Mouse (Mus musculus) neural tube, embryonic 13.5 days (tissue): ENCODE measurements around the gene Gpc6. TPM values are rescaled to one million over a fixed set of nuclear protein-coding genes. Genes with fewer than 3 reads are reported as not detected.

ENCODE experiments used
- ATAC-seq: fragments of 200-750 bp; cut with Nextera tagmentation; 2 replicates; pipeline ENCODE4 v1.8.0; 2017; ENCODE audit warnings: low read depth, mild to moderate bottlenecking, moderate TSS enrichment, moderate library complexity
- H3K27ac ChIP-seq: fragments of 300-500 bp; sonication (generic); replicated peaks from 2 replicates; pipeline ENCODE4 v1.5.1; 2015; ENCODE audit warnings: moderate library complexity, mild to moderate bottlenecking, inconsistent platforms
- H3K27me3 ChIP-seq: fragments of 300-500 bp; sonication (generic); 2 replicates; pipeline ENCODE4 v1.6.1; 2015; ENCODE audit warnings: mild to moderate bottlenecking, inconsistent platforms
- H3K36me3 ChIP-seq: fragments of 300-500 bp; sonication (generic); 2 replicates; pipeline ENCODE4 v1.6.1; 2015; ENCODE audit warnings: mild to moderate bottlenecking, inconsistent platforms
- H3K4me1 ChIP-seq: fragments of 300-500 bp; sonication (generic); replicated peaks from 2 replicates; pipeline ENCODE4 v1.6.1; 2015; ENCODE audit warnings: inconsistent platforms
- H3K4me2 ChIP-seq: fragments of 300-500 bp; sonication (generic); 2 replicates; pipeline ENCODE4 v1.6.1; 2015; ENCODE audit warnings: inconsistent platforms, mild to moderate bottlenecking, moderate library complexity
- H3K4me3 ChIP-seq: fragments of 300-500 bp; sonication (generic); 2 replicates; pipeline ENCODE4 v1.5.1; 2015; ENCODE audit warnings: mild to moderate bottlenecking, inconsistent platforms
- H3K9ac ChIP-seq: fragments of 300-500 bp; sonication (generic); 2 replicates; pipeline ENCODE4 v1.6.1; 2015; ENCODE audit warnings: moderate library complexity, mild to moderate bottlenecking, inconsistent platforms
- H3K9me3 ChIP-seq: fragments of 300-500 bp; sonication (generic); 2 replicates; pipeline ENCODE4 v1.6.1; 2016; ENCODE audit warnings: inconsistent platforms
- WGBS: fragments of 180-500 bp; shearing (Covaris S2); methylation state at CpG from one replicate; pipeline ENCODE4 v1.1.7; 2015; 5-methylcytosine and 5-hydroxymethylcytosine counted together
- polyA plus RNA-seq: library from polyadenylated mRNA; unstranded; fragments of >200 nt; fragmentation: Nextera tagmentation; extraction: Ambion mirVana; gene quantifications from 2 replicates; pipeline ENCODE4 v1.2.1, GENCODE M21; 2015

The Gpc6 gene
- polyA plus RNA-seq, 1 experiment from 2014 or later: 22.1 TPM

DNA sequence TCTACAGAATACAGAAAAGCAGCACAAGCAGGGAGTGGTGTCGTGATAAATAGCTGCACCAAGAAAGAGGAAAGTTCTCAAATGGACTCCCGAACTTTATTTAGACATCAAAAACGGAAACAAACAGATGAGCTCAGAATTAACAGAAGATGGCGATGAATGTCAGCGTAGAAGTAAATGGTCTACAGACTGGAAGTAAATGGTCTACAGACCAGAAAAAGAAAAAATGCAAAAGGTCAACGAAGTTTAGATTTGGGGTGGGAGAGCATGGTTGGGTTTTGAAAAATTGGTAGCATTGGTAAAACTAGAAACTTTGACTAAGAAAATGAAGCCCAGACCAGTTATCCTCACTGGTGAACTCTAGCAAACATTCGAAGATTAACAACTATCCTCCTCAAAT, 748.4 kb downstream of the Gpc6 start:
- no peak overlapping the region for H3K9ac ChIP-seq
- 91% methylated on average over 7 of the region's 7 CpGs for WGBS
- H3K9me3 ChIP-seq: no peaks in the 10 kb centered on the region
- H3K27ac ChIP-seq: no peak overlapping the region
- no peaks in the 10 kb centered on the region for H3K27me3 ChIP-seq
- no peaks in the 10 kb centered on the region for H3K4me1 ChIP-seq
- no peak for ATAC-seq
- no peak overlapping the region for H3K4me3 ChIP-seq
- H3K4me2 ChIP-seq: no peak overlapping the region
- no peaks in the 10 kb centered on the region for H3K36me3 ChIP-seq

DNA sequence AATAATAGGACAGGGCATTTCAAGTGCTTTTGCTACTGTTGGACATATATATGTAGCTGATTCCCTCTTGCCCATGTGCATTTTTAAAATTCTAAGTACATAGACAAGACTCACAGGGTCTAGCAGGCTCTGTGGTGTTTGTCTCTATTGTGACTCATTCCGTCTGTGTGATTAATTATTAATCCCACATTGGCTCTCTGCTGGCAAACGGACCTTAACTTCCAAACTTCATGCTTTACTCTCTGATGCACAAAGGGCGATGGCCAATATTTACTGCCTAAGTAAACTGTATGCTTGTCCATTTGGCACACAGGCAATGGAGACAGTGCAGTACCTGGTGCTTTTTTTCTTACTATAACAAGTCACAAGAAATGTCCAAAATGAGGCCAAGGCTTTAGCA, 749.4 kb downstream of the Gpc6 start:
- WGBS: 58% methylated on average over 3 of the region's 3 CpGs
- H3K27me3 ChIP-seq: no peaks in the 10 kb centered on the region
- H3K9ac ChIP-seq: no peak overlapping the region
- ATAC-seq: no peak
- no peaks in the 10 kb centered on the region for H3K9me3 ChIP-seq
- H3K4me3 ChIP-seq: no peak overlapping the region
- H3K36me3 ChIP-seq: no peaks in the 10 kb centered on the region
- no peak overlapping the region for H3K4me2 ChIP-seq
- no peak overlapping the region for H3K27ac ChIP-seq
- no peaks in the 10 kb centered on the region for H3K4me1 ChIP-seq

DNA sequence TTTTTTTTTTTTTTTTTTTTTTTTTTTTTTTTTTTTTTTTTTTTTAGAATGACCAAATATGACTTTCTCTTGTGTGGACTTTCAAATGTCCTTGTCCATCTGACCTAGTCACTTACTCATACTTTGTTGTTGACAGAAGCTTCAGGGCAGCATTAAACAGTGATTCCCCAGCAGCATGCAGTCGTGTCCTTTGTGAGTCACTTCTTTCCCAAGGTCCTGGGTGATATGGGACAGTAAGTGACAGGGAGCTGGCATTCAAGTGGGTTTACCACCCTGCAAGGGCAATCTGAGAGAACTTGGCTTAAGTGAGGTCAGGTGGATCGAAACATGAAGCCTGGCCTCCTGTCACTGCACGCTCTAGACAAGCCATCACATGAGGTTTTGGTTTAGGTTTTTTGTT, 754.8 kb downstream of the Gpc6 start:
- Histone ChIP-seq H3K4me2 (no peak overlapping the region), H3K4me1 (peaks cover 15% of the 10 kb centered on the region), H3K4me3 (no peak overlapping the region), H3K9me3 (no peaks in the 10 kb centered on the region), H3K9ac (no peak overlapping the region), H3K36me3 (no peaks in the 10 kb centered on the region), H3K27me3 (no peaks in the 10 kb centered on the region), H3K27ac (no peak overlapping the region)
- no peak for ATAC-seq
- 93% methylated on average over 3 of the region's 3 CpGs for WGBS

DNA sequence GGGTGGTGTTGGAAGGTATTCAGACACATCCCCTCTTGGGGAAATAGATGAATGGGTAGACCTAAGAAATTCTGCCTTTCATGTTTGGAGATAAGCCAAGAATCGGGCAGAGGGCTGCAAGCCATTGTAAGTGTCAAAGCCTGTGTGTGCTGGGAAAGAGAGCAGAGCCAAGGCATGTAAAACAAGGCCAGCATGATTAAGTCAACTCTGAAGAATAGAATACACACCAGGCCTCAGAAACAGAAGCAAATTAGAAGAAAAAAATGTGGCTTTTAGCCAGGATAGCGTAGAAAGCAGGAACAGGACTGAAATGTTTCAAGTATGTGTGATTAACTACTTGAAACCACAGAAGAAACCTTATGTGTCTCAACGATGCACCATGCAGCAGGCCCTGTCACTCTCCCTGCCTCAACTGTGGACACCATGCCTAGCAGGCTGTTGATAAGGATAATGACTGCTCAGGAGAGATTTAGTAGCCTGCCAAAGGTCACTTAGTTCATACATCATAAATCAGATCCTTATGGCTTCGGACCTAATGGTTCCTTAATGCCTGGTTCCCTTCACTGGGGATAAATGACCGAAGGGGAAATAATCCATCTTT, 756.3 kb downstream of the Gpc6 start:
- H3K36me3 ChIP-seq: no peaks in the 10 kb centered on the region
- H3K27ac ChIP-seq: no peak overlapping the region
- 40% methylated on average over 5 of the region's 5 CpGs for WGBS
- no peaks in the 10 kb centered on the region for H3K9me3 ChIP-seq
- peak; percentile 77 for ATAC-seq
- H3K9ac ChIP-seq: no peak overlapping the region
- H3K4me2 ChIP-seq: no peak overlapping the region
- H3K27me3 ChIP-seq: no peaks in the 10 kb centered on the region
- H3K4me1 ChIP-seq: peaks cover 15% of the 10 kb centered on the region
- no peak overlapping the region for H3K4me3 ChIP-seq

DNA sequence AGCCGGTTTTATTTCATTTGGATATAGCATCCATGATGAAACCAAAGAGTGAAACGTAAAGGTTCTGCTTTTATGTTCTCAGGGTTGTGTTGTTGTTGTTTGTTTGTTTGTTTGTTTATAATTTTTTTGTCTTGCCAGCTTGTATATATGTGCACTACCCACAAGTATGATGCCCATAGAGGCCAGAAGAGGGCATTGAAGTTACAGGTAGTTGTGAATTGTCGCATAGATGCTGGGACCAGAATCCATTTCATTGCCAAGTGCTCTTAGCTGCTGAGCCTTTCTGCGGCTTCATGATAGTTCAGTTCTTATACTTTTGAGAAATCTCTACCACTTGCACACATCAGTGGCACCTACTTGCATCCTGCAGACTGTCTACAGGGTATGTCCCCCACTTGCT, 758.0 kb downstream of the Gpc6 start:
- Histone ChIP-seq H3K36me3 (no peaks in the 10 kb centered on the region), H3K27me3 (no peaks in the 10 kb centered on the region), H3K9ac (no peak overlapping the region), H3K9me3 (no peaks in the 10 kb centered on the region), H3K4me1 (peaks cover 15% of the 10 kb centered on the region), H3K4me3 (no peak overlapping the region), H3K27ac (no peak overlapping the region), H3K4me2 (no peak overlapping the region)
- WGBS: 95% methylated on average over 4 of the region's 4 CpGs
- ATAC-seq: no peak

DNA sequence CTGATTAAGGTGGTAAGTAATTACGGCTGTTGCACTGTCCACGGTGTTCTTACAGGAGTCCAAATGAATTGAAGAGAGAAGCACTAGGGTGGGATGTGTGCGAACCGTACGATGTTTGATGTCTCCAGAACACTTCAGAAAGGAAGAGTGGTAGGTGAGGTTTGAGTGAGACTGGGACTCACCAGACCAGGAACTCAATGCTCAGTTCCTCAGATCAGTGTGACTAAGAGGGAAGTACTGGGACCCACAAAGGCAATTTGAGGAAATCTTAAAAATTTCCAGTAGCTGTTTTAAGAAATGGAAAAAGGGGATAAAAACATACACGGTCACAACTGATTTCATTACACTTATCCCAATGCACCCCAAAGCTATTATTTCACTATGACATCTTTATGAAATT, 764.7 kb downstream of the Gpc6 start:
- H3K4me2 ChIP-seq: no peak overlapping the region
- no peak overlapping the region for H3K9ac ChIP-seq
- no peaks in the 10 kb centered on the region for H3K27me3 ChIP-seq
- ATAC-seq: no peak
- peaks cover 12% of the 10 kb centered on the region for H3K4me1 ChIP-seq
- no peaks in the 10 kb centered on the region for H3K36me3 ChIP-seq
- no peaks in the 10 kb centered on the region for H3K9me3 ChIP-seq
- no peak overlapping the region for H3K4me3 ChIP-seq
- H3K27ac ChIP-seq: no peak overlapping the region
- WGBS: 82% methylated on average over 6 of the region's 6 CpGs

DNA sequence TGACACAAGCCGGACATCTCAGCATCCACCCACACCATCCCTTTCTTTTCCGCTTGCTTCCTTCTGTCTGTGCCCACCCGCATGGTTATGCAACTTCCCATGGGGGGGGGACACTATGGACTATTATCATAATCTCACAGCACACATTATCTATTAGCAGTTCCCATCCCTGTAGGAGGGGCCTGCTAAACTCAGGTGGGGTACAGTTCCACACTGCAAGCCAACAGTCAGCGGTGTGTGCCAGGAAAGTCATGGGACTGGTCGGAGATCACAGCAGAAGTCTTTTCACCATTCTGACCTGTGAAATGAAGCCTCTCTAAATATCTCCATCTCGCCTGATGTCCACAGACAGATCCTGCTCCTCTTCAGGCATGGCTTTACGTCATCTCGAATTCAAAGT, 770.5 kb downstream of the Gpc6 start:
- no peak overlapping the region for H3K4me3 ChIP-seq
- WGBS: 90% methylated on average over 8 of the region's 8 CpGs
- no peak overlapping the region for H3K9ac ChIP-seq
- no peak for ATAC-seq
- H3K4me2 ChIP-seq: no peak overlapping the region
- no peaks in the 10 kb centered on the region for H3K36me3 ChIP-seq
- H3K27ac ChIP-seq: no peak overlapping the region
- no peaks in the 10 kb centered on the region; the same call in 1 of the 2 replicates for H3K4me1 ChIP-seq
- no peaks in the 10 kb centered on the region for H3K9me3 ChIP-seq
- H3K27me3 ChIP-seq: no peaks in the 10 kb centered on the region

DNA sequence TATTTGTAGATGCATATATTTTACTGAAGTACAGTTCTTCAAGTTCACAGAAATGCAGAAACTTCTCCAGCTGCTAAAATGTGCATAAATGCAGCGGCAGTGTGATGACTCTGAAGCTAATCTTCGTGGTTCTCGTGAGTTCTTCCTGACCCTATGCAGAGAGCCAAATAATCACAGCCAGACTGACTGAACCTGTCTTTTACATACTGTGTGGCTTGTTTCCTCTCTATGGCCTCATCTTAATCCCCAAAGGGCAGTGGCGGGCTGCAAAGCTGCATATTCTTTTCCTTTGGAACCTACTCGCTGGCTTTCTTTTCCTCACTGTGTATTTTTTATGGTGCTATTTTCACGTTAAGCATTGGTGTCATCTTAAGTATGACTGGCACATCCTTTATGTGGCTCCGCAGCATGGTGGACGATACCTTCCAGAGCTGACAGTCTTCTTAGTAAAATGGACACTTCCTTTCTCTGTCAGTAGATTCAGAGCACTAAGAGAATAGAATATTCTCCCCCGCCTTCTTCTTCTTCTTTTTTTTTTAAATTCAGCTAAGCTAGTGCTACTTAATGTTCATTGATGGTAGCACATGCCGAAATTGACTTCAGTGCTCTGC, 775.7 kb downstream of the Gpc6 start:
- Histone ChIP-seq H3K36me3 (no peaks in the 10 kb centered on the region), H3K9ac (no peak overlapping the region), H3K4me2 (no peak overlapping the region), H3K27ac (no peak overlapping the region), H3K9me3 (no peaks in the 10 kb centered on the region), H3K4me1 (no peaks in the 10 kb centered on the region), H3K27me3 (no peaks in the 10 kb centered on the region), H3K4me3 (no peak overlapping the region)
- ATAC-seq: no peak
- 81% methylated on average over 10 of the region's 10 CpGs for WGBS

DNA sequence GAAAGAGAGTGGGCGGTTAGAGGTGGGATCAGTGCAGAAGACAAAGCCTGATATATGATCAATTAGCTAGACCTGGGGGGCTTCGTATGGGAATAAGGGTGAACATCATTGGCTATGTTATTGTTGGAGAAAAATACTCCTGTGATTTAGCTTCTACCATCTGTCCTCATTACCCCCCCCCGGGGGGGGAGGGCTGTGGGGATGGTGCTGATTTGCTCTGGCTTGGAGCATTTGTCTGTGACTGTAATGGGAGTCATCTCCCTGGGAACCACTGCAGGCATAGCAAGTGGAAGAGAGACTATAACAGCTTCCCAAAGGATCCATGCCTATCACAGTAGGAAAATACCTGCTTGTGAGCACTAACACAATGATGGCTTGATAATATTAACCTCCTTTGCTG, 783.7 kb downstream of the Gpc6 start:
- Histone ChIP-seq H3K27ac (no peak overlapping the region), H3K9ac (no peak overlapping the region), H3K4me3 (no peak overlapping the region), H3K9me3 (no peaks in the 10 kb centered on the region), H3K36me3 (no peaks in the 10 kb centered on the region), H3K4me1 (no peaks in the 10 kb centered on the region), H3K27me3 (no peaks in the 10 kb centered on the region), H3K4me2 (no peak overlapping the region)
- WGBS: 61% methylated on average over 3 of the region's 3 CpGs
- ATAC-seq: no peak; the same call in 1 of the 2 replicates

DNA sequence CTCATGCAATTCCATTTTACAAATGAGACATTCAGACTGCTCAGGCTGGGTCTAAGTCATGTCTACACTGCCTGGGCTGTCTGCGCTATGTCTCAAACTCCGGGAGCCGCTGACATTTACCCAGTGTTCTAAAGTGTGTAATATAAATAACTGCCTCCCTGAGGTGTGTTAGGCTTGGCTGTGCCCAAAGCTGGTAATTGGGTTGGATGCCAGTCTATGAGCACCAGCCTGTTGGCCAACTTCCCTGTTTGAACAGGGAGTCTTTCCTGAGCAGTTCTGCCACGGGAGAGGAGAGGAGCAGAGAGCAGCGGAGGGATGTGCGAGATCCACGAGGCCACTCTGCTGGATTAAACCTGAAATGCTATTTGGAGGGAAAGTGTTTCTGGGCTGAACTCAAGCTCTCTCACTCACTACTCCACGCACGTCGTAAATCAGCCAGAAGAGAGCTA, 785.4 kb downstream of the Gpc6 start:
- Histone ChIP-seq H3K4me1 (0 out of 2 replicates have a peak, but pooled peaks cover 4% of the 10 kb centered on the region), H3K9me3 (no peaks in the 10 kb centered on the region), H3K27ac (no peak overlapping the region), H3K4me2 (no peak overlapping the region), H3K36me3 (no peaks in the 10 kb centered on the region), H3K27me3 (no peaks in the 10 kb centered on the region), H3K4me3 (no peak overlapping the region), H3K9ac (no peak overlapping the region)
- 75% methylated on average over 10 of the region's 10 CpGs for WGBS
- ATAC-seq: 0 out of 2 replicates have a peak, but pooled peaks have one; percentile 15

DNA sequence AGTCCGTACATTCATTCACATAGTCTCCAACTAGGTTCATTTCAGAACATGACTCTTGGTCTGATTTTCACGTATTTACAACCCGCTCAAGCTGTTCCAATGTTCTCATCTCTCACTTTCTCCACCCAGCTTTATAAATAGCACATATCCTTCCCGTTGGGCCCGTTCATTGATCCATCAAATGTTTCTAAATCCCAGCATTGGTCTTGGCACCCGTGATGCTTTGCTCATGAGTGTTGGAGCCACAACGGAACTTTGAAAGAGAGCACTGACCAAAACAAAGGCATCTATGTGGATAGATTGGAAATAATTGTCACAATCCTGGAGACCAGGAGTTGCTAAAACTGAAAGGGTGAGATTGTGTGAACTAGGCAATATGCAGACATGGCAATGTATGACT, 787.2 kb downstream of the Gpc6 start:
- WGBS: 89% methylated on average over 7 of the region's 7 CpGs
- Histone ChIP-seq H3K9me3 (no peaks in the 10 kb centered on the region), H3K27ac (no peak overlapping the region), H3K27me3 (no peaks in the 10 kb centered on the region), H3K36me3 (no peaks in the 10 kb centered on the region), H3K4me2 (no peak overlapping the region), H3K9ac (no peak overlapping the region), H3K4me1 (0 out of 2 replicates have a peak, but pooled peaks cover 4% of the 10 kb centered on the region), H3K4me3 (no peak overlapping the region)
- ATAC-seq: no peak

DNA sequence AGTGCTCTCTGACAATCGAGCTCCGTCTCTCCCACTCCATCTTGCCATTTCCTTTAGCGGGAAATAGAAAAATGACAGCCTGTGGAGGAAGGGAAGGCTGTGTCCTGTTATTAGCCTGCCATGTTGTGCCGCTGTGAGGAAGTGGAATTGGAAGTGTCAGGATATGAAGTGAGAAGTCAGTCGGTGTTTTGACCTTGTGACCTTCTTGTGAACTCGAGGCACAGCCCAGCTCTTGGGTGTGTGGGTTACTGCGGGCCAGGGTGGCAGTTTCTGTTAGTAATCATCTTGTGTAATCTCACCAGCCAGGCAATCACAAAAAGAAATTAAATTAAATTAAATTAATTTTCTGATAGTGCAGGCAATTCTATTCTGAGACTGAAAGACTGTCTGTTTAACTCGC, 789.0 kb downstream of the Gpc6 start:
- Histone ChIP-seq H3K9ac (no peak overlapping the region), H3K4me1 (0 out of 2 replicates have a peak, but pooled peaks cover 4% of the 10 kb centered on the region), H3K4me3 (no peak overlapping the region), H3K27ac (no peak overlapping the region), H3K4me2 (no peak overlapping the region), H3K27me3 (no peaks in the 10 kb centered on the region), H3K36me3 (no peaks in the 10 kb centered on the region), H3K9me3 (no peaks in the 10 kb centered on the region)
- no peak for ATAC-seq
- WGBS: 69% methylated on average over 8 of the region's 8 CpGs

DNA sequence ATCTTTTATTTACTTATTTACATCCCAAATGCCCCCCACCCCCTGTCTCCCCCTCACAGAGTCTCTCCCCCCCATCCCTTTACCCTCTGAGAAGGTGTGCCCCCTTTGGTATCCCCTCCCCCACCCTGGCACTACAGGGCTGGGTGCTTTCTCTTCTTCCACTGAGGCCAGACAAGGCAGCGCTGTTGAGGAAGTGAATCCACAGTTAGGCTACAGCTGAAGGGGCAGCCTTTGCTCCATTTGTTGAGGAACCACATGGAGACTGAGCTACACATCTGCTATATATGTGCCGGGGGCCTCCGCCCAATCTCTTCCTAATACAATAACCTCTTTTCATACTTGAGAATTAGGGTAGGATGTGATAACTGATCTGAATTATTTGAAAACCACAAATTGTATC, 791.2 kb downstream of the Gpc6 start:
- ATAC-seq: no peak
- 88% methylated on average over 3 of the region's 3 CpGs for WGBS
- Histone ChIP-seq H3K27ac (no peak overlapping the region), H3K9me3 (no peaks in the 10 kb centered on the region), H3K9ac (no peak overlapping the region), H3K4me3 (no peak overlapping the region), H3K36me3 (no peaks in the 10 kb centered on the region), H3K4me1 (0 out of 2 replicates have a peak, but pooled peaks cover 4% of the 10 kb centered on the region), H3K4me2 (no peak overlapping the region), H3K27me3 (no peaks in the 10 kb centered on the region)
